Mouse (Mus musculus) liver, adult 2 months (tissue): ENCODE measurements around the gene Gde1.

Experiments used
- CTCF ChIP-seq: fragments of 200-500 bp; IDR thresholded peaks from 2 replicates; pipeline ENCODE4 v1.5.1; 2011; ENCODE audit warnings: low read depth, low read length, control low read depth
- POLR2A ChIP-seq: fragments of 200-500 bp; IDR thresholded peaks from 2 replicates; pipeline ENCODE4 v1.6.1; 2011; ENCODE audit warnings: low read length, control low read depth; ENCODE audit not compliant: insufficient read depth; ENCODE audit errors: extremely low read depth

GRCm38 (mm10) chr7:118704001-118704850 lies 1.4 kb downstream of the Gde1 start:
- no peak for TF ChIP-seq CTCF
- TF ChIP-seq POLR2A: no peak
